Mouse (Mus musculus): ENCODE measurements around the gene E2f4.

Gene E2f4

GRCm38 (mm10) chr8:105297511-105298192 lies at the start of gene E2f4:
TSS of gene E2f4 (plus strand) at chr8:105297663.
- in situ Hi-C loops (cut with MboI; ENCODE audit: low sequenced_read_pairs) = no loop called here

GRCm38 (mm10) chr8:105251954-105252353 lies 45.5 kb upstream of the E2f4 start:
- in situ Hi-C loops (cut with MboI; ENCODE audit: low sequenced_read_pairs) = no loop called here

GRCm38 (mm10) chr8:105252680-105253537 lies 44.6 kb upstream of the E2f4 start:
- in situ Hi-C loops (cut with MboI; ENCODE audit: low sequenced_read_pairs) = no loop called here

GRCm38 (mm10) chr8:105253766-105254151 lies 43.7 kb upstream of the E2f4 start:
- in situ Hi-C loops (cut with MboI; ENCODE audit: low sequenced_read_pairs) = no loop called here

- in situ Hi-C loops (cut with MboI; ENCODE audit: low sequenced_read_pairs) = no loop called here
These were observed 43.1 kb upstream of the E2f4 start for GRCm38 (mm10) chr8:105254152-105254965.

GRCm38 (mm10) chr8:105254966-105255350 lies 42.5 kb upstream of the E2f4 start, which contains the start of gene B3gnt9:
TSS of gene B3gnt9 (minus strand) at chr8:105255153.
- in situ Hi-C loops (cut with MboI; ENCODE audit: low sequenced_read_pairs) = no loop called here

- in situ Hi-C loops (cut with MboI; ENCODE audit: low sequenced_read_pairs) = no loop called here
These were observed 39.9 kb upstream of the E2f4 start for GRCm38 (mm10) chr8:105257318-105258114.

- in situ Hi-C loops (cut with MboI; ENCODE audit: low sequenced_read_pairs) = no loop called here
These were observed 38.3 kb upstream of the E2f4 start for GRCm38 (mm10) chr8:105258911-105259720.

- in situ Hi-C loops (cut with MboI; ENCODE audit: low sequenced_read_pairs) = no loop called here
These were observed 37.6 kb upstream of the E2f4 start for GRCm38 (mm10) chr8:105259721-105260320.

GRCm38 (mm10) chr8:105260371-105261099 lies 36.9 kb upstream of the E2f4 start:
- in situ Hi-C loops (cut with MboI; ENCODE audit: low sequenced_read_pairs) = no loop called here

GRCm38 (mm10) chr8:105261326-105261980 lies 36.0 kb upstream of the E2f4 start:
- in situ Hi-C loops (cut with MboI; ENCODE audit: low sequenced_read_pairs) = no loop called here

- in situ Hi-C loops (cut with MboI; ENCODE audit: low sequenced_read_pairs) = no loop called here
These were observed 34.1 kb upstream of the E2f4 start for GRCm38 (mm10) chr8:105263244-105263912.

GRCm38 (mm10) chr8:105264024-105264982 lies 33.2 kb upstream of the E2f4 start, which contains the start of the genes Tradd and Fbxl8:
TSS of gene Tradd (minus strand) at chr8:105264609.
TSS of gene Fbxl8 (plus strand) at chr8:105264648.
- in situ Hi-C loops (cut with MboI; ENCODE audit: low sequenced_read_pairs) = no loop called here

GRCm38 (mm10) chr8:105265128-105265527 lies 32.3 kb upstream of the E2f4 start:
- in situ Hi-C loops (cut with MboI; ENCODE audit: low sequenced_read_pairs) = no loop called here

- in situ Hi-C loops (cut with MboI; ENCODE audit: low sequenced_read_pairs) = no loop called here
These were observed 30.7 kb upstream of the E2f4 start for GRCm38 (mm10) chr8:105266775-105267174.
